Mouse (Mus musculus) liver, embryonic 14.5 days (tissue): ENCODE results near the gene Rhobtb1.

Experiments used
- CTCF ChIP-seq: IDR thresholded peaks from 2 replicates; pipeline ENCODE4 v1.5.1; 2016; ENCODE audit warnings: antibody characterized with exemption, low read depth, control low read depth
- EP300 ChIP-seq: IDR thresholded peaks from 2 replicates; pipeline ENCODE4 v1.6.1; 2016; ENCODE audit warnings: antibody characterized with exemption, low read depth

DNA sequence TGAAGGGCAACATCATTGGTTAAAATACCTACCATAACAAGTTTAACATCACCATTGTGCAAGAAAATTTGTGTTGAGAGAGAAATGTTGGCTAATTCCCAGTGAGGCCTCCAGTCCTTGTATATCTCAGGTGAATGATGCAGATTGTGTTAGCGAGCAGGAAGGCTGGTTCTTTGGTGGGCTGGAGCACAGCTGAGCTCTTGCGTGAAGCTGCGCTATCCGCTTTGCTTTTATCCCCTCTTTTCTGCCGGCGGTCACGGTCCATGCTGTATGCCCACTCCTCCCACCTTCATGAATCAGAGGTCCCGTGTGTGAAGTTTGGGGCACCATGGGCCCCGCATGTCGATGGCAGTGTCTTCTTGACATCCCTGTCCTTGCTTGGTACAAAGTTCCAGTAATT lies 58.8 kb downstream of the Rhobtb1 start:
- TF ChIP-seq EP300 (no peak), CTCF (no peak)
